Mouse (Mus musculus) cerebellum, adult 9-10 months (tissue): Measurements from ENCODE around the gene Smcp.

Experiments used
- DNase-seq: peaks from one replicate; pipeline ENCODE4 v3.0.0; 2022

Gene Smcp

DNA sequence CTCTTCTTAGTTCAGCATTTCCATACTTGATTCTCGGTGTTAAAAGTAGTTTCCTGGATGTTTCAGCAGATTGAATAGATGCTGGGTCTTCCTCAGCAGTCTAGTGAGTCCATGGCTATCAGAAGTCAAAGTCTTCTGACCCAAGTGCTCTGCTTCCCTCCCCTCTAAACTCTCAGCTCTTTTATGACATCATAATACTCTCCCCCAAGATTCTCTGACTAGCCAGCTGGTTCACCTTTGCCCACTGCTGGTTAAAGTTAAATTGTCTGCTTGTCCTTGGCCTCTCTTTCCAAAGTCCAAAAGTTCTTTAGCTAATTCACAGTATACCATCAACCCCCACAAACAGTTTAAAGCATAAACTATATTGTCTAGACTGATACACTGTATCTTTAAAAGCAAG lies at the start of gene Smcp:
TSS of gene Smcp (minus strand) at position 140 of the 400 bp plus-strand sequence.
- DNase-seq = no peak

DNA sequence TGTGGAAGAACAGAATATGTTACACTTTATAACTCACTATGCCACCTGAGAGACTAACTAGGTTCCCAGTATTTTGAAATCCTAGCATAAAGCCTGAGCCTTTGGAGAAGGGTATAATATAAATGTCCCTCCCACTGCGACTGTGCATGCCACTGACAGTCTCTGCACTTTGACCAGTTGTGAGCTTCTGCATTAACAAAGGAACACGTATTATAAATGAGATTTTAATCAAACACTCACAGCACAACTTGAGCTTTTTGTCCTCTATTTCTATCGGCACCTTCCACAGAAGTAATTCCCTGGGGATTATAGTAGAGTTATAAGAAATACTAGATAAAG lies 49.8 kb upstream of the Smcp start:
- DNase-seq = no peak

DNA sequence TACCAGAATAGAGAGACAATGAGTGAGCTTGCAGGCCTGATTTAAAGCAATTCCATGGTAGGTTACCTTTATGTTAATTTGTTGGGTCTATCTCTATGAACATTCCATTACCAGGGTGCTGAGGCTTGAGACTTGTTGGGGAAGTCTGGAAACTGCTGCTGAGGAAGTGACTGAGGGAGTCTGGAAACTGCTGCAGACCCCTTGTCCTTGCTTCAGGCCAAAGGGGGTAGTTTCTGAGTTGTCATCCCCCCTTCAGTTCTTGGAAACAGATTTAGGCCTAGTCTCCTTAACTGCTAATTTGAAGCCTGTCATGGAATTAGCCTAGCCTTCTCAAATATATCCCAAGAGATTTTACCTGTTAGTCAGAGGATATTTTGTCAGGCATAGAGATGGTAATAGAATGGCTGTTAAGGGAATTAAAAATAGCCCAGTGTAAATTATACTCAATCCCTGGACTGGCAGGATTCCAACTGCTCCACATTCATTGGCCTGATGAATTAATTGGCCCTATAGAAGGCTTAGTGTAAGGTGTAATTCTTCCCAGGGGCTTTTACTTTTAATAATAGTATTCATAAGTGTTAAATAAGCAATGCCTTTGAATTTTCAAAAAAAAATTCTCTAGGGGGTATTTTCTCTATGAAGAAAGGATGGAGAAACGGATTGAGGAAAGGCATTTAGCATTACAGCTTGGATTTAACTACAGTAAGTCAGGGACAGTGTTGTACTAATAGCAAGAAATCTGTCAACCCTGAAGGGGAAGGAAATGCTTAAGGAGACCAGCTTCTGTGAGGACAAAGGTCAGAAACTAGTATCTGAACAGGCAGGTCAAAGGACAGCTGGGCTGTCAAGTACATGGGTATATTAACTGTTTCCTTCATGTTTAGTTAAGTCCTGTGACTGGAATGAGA lies 49.2 kb upstream of the Smcp start:
- DNase-seq = no peak

DNA sequence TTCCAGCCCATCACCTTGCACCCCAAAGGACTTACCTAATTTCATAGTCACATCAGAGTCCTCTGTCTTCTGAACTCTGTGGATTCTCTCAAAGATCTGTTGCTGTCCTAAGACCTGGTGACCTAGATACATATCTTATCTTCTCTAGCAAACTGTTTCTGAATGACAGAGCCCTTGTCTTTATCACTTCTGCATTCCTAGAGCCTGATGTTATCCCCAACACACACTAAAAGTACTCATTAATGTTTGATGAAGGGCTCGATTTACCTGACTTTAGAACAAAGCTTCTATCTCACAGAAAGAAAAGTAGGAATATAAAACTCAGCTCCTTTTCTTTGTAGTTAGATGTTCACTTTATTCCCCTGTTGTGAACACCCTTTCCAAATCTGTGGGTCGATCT lies 32.8 kb upstream of the Smcp start, which contains the start of gene Lce6a:
TSS of gene Lce6a (minus strand) at position 101 of the 400 bp plus-strand sequence.
- DNase-seq = no peak

DNA sequence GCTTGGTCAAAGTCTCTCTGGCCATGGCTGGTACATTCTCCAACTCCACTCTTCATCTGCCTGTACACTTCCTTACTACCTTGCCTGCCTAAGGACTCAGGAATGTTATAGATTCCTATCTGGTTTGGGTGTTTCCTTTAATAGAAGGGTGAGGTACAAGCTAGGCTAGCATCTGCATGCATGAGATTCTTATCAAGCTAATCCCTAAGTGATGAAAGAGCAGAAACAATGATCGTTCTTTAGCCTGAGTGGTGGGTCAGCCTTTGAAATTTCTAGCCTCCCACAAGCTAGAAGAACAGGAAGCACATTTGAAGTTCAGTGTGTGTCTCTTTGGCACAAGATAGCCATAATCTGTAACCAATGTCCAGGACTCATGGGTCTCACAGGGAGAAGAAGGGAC lies 21.0 kb upstream of the Smcp start:
- DNase-seq = no peak

DNA sequence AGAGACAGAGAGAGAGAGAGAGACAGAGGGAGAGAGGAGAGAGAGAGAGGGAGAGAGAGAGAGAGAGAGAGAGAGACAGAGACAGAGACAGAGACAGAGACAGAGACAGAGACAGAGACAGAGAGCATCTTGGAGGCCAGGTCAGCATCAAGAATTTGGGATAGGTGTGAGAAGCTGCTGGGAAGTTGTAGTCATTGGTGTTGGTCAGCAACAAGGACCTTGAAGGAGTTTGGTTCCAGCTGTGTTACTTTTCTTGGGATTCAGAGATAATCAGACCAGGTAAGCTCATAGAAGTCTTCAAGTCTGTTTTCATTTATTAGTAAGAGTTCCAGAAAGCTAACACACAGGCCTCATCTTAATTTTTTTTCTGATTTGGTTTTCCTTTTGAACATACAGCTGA lies 18.6 kb upstream of the Smcp start, which contains the start of gene 2210017I01Rik:
TSS of gene 2210017I01Rik (minus strand) at position 101 of the 400 bp plus-strand sequence.
- DNase-seq = no peak

DNA sequence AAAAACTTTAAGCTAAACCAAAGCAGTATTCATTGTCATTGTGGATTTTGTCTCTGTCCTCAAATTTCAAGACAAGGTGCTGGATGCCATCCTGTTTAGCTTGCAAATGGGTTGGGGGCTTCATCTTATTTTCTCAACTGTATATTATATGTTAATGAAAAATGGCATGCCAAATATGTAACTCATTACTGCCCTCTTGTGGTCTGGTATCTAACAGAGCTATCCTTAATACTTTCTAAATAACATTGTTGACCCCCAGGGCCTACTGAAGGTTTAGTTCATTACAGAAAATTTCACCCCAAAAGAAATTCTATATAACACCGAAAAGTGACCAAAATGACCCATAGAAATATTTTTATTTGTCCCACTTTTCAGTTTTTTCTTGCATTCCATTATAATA lies 13.4 kb upstream of the Smcp start:
- no peak for DNase-seq

DNA sequence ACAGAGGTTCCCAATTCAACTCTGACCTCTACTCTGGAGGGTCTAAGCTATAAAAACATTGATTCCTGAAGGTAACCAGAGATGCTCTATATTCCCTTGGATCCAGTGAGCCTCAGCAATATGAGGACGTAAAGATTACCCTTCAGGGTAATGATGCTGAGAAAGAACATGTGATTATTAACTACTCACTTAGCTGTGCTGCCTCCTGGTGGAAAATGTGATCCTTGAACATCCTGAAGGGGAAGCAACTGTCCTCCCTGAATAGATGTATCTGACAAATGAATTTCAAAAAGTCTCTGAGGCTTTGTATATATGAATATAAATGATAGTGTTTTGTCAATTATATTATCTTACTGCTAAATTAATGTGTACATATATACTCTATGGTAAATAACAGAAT lies 11.7 kb upstream of the Smcp start:
- DNase-seq = no peak

DNA sequence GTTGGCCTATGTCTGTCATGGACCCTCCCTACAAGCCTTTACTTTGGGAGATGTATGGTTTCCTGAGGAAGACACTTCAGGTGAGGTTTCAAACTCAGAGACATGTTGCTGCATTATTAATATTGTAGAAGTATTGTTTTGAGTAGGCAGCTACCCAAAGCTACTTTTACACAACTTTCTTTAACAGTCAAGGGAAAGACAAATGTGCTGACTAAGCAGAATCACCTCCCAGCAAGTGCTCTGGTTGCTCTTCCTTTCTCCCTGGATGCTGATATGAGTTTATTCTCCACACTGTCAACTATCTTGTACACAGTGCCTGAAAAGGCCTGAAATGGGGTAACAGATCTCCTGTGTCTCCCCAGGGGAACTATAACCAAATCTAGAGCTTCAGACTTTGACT lies 11.2 kb upstream of the Smcp start:
- DNase-seq = no peak

DNA sequence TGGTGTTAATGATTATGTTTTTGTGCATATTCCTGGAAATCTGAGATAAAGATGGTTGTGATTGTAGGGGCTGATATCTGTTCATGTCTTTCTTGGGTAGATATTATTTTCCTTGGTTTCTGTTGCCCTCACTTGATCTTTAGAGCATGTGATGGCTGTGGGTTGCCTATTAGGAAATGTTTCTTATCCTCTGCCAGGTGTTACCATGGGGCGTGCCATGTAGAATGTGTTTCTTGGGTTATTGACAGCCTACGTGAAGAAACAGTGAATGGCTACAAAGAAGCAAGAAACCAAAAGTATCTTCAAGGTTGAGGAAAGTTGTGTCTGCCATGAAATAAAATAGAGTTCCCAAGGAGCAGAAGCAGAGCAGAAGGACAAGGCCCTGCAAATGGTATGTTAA lies 9.6 kb upstream of the Smcp start:
- DNase-seq = no peak

DNA sequence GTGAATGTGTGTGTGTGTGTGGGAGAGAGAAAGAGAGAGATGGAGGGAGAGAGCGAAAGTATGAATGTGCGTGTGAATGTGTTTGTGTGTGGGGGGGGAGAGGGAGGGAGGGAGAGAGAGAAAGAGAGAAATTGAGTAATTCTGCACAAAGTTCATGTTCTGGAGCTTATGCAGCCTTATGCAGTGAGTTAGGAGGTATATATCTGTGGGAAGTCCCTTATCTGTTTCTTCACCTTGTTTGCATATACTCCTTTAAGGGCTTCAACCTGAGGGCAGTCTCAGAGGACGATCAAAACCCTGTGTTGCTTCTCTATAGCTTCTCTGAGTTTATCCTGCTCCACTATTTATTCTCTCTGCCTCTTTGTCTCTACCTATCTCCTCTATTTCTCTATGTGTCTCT lies 1.6 kb downstream of the Smcp start:
- DNase-seq = no peak

DNA sequence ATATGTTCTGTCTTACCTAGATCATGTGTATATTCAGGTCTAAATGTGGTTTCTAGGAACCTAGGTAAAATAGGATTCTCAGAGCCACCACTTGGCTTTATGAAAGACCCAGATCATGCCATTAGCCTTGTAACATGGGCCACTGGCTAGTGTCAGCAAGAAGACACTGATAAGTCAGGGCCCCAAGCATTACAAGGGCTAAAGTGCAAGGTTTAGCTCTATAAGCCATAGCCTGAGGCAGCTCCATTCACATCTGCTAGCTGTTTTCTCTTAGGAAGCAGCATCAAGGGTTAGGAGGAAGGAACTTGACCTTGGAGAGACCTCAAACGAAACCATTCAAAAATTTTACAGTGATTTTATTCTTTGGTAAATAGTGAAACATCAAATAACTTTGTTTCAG lies 3.7 kb downstream of the Smcp start:
- no peak for DNase-seq

DNA sequence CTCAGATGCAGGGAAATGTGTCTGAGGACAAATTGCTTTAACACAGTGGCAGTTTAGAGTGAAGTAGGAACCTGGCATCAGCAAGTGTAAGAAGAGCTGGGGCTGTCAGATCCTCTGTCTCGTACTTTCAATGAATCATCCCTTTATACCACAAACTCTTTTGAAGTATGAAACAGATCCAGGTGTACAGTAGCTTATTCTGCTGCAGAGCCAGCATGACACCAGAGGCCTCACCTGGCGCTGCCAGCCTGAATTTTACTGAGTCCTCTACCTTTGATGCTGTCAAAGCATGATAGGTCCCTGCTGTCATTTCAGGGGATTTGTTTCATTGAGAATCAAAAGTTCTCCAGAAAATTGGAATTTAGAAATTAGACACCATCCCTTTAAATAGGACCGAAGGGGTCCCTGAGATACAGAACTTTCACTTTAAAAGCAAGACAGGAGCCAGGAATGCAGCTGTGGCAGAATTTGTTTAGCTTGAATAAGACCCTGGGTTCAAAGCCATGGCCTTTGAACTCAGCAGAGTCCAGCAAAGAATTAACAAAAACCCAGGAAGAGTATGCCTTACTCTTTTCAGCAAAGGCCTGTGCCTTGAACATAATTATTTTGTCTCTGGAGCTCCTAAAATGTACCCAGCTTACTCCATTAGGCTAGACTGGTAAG lies 5.5 kb downstream of the Smcp start:
- DNase-seq = no peak

DNA sequence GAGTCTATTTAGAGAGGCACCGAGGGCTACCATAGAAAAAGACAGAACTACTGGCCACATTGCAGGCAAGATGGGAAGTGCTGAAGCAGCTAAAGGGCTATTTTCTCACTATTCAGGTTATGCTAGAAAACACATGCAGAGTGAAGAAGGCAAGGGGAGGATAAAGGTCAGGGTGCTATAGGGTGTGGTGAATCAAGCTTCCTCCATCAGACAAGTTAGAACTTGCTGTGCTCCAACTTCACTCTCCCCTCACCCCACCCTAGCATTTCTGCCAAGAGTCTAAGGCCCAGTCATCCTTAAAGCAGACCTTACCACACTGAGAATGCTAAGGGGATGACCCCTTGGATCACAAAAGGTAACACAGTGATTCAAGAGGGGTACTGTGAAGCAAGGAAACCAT lies 9.3 kb downstream of the Smcp start:
- DNase-seq = no peak

DNA sequence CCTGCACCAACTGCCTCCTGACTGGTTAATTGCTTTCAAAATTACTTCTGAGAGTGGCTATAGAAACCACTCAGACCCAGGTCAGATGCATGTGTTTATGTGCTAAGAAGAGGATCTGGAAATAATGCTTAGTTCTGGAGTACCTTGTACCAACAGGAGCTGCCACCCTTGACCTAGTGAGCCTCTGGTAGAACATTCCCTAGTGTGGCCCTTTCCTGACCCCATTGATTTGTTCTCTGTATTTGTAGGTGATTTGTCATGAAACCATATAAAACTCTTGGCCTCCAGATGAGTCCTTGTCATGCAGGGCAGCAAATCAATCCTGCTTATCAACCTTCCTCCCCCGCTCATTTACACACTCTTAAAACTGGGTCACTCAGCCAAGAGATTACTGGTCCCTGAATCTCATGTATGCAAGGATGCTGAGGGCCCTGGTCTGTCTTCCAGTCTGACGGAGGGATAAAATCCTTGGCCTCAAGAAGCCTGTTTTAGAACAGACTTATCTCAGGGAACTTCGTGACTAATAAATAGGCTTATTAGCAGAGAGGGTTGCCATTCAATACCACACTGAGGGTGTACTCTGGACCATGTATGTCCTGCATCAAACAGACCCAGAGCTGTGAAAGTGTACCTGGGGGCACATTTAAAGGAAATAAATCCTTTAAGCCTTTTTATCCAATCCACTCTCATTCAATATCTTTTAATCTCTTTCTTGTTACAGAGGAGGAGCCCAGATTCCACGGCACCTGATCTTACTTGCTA lies 10.0 kb downstream of the Smcp start:
- DNase-seq = no peak

DNA sequence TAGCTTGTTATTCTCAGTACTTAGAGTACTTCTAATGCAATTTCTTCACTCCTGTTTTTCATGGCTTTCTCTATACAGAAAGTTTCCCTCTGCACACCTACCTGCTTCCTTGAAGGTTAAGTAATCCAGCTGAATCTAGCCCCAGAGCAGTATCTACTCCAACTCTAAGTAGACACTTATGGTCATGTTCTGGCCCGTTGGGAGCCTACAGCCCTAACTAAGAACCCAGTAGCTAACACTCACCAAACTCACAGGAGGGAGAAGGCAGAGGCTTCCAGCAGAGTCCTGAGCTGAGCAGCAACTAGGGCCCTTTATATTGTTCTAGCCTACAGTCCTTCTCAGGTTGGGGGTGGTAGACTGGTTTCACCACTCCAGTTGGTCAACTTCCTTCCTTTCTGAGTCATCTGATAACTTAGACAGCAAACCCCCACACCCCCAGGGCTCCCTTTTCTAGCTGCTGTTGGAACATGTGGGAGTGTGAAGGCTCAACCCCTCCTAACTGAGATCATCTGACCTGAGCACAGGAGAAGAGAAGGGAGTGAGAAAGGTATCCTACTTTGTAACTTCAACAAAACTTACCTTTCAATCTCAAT lies 15.3 kb downstream of the Smcp start, which contains the start of gene Ivl:
TSS of gene Ivl (minus strand) at position 287 of the 593 bp plus-strand sequence.
- no peak for DNase-seq

DNA sequence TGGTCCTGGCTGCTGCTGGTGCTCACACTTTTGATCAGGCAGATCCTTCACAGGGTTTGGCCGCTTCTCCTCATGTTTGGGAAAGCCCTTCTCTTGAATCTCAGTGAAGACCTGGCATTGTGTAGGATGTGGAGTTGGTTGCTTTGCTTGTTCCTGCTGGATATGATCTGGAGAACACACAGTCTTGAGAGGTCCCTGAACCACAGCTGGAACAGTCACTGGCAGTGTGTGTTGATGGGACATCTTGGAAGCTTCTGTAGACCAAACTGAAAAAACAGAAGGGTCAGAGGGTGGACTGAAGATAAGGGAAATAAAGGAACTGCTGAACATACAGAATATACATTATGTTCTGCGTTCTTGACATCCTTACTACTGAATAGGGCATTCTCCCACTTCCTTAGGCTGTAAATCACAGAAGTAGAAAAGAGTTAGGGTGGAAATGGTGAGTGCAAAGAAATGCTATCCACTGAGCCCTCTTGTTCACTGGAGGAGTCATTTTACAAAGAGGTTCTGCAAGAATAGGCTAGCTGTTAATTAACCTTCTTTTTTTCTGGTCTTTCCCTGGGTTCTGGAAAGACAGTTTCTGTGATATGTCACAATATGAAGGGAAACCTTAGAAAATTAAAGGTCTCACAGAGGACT lies 16.2 kb downstream of the Smcp start:
- no peak for DNase-seq

DNA sequence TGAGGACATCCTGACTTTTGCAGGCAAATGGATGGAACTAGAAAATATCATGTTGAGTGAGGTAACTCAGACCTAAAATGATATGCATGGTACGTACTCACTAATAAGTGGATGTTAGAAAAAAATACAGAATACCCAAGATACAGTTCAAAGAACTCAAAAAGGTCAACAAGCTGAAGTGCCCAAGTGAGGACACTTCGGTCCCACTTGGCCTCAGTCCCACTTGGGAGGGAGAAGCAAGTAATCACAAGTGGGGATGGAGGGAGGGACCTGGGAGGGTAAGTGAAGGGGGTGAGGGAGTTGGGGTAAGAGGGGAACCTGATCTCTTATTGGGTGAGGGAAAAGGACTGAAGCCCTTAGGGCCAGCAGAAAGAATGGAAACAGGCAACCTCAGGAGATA lies 20.0 kb downstream of the Smcp start:
- DNase-seq = no peak

DNA sequence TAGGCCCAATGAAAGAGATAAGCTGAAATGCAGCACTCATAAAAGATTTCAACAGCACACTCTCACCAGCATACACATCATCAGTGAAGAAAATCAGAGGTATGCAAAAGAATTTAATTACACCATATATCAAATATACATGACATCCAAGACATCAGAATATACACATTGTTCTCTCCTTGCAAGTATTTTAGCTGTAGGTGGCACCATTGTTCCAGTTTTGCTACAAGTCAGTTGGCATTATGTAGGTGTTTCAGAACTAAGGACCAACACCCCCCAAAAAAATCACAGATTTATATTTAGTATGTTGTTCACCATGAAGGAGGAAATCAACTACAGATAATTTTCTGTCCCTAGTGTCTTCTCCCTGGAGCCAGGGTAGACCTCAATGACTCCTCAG lies 23.4 kb downstream of the Smcp start:
- DNase-seq = no peak

DNA sequence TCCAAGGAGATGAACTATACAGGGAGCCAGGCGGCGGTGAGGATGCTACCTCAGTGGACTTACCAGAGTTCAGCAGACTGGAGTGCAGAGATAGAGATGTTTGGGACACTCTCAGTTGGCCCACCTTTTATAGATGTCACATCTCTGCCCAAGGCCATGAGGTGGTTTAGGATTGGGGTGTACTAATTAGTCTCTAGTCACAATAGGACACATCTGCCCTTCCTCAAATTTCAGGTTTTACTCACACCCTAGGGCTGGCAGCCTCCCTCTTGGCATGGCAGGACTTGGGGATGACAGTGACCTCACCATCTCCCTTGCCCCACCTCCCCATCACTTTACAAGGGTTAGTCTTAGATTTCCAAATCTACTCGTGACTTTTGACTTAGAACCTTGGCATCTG lies 54.4 kb downstream of the Smcp start, which contains the start of gene 2310046K23Rik:
TSS of gene 2310046K23Rik (minus strand) at position 101 of the 400 bp plus-strand sequence.
- no peak for DNase-seq
